Mouse (Mus musculus): ENCODE measurements at regions not wholly inside any gene's neighbourhood (a gene's known extent, or its start where the extent isn't known, plus 50 kb on each side); places are given as distances from the start of the nearest gene placed in this dataset.

- H3K27ac ChIP-seq (ENCODE audit: low read depth, low read length), result no peak overlapping the region
- H3K27me3 ChIP-seq (ENCODE audit: control insufficient read depth, insufficient read depth, low read length), result no peaks in the 10 kb centered on the region
- WGBS, result 55% methylated on average over 6 of the region's 6 CpGs
- no peaks in the 10 kb centered on the region for H3K36me3 ChIP-seq (ENCODE audit: control insufficient read depth, insufficient read depth, low read length)
- no peak overlapping the region for H3K4me3 ChIP-seq (ENCODE audit: low read depth, low read length)
- no peaks in the 10 kb centered on the region for H3K9me3 ChIP-seq (ENCODE audit: control insufficient read depth, low read length)
- no peak for ATAC-seq (ENCODE audit: low read depth)
- no peaks in the 10 kb centered on the region for H3K4me1 ChIP-seq (ENCODE audit: control insufficient read depth, insufficient read depth, low read length)
- no peak overlapping the region for H3K9ac ChIP-seq (replicated peaks; ENCODE audit: low read depth, low read length)
- H3K4me2 ChIP-seq (ENCODE audit: low read depth, low read length), result no peak overlapping the region
These were observed 117.4 kb upstream of the Etl4 start for GRCm38 (mm10) chr2:19792177-19792576.

- ATAC-seq (ENCODE audit: low read depth), result 0 out of 2 replicates have a peak, but pooled peaks have one; percentile 44
These were observed 112.8 kb upstream of the Etl4 start for GRCm38 (mm10) chr2:19796790-19797189.

More at GRCm38 (mm10) chr2:19796790-19797189, 112.8 kb upstream of the Etl4 start:
- no peaks in the 10 kb centered on the region for H3K36me3 ChIP-seq (ENCODE audit: control insufficient read depth, insufficient read depth, low read length)
- no peak overlapping the region for H3K27ac ChIP-seq (ENCODE audit: low read depth, low read length)
- no peaks in the 10 kb centered on the region for H3K9me3 ChIP-seq (ENCODE audit: control insufficient read depth, low read length)
- H3K4me1 ChIP-seq (ENCODE audit: control insufficient read depth, insufficient read depth, low read length), result no peaks in the 10 kb centered on the region
- H3K4me2 ChIP-seq (ENCODE audit: low read depth, low read length), result no peak overlapping the region
- 44% methylated on average over 2 of the region's 2 CpGs for WGBS
- H3K27me3 ChIP-seq (ENCODE audit: control insufficient read depth, insufficient read depth, low read length), result no peaks in the 10 kb centered on the region
- no peak overlapping the region for H3K9ac ChIP-seq (replicated peaks; ENCODE audit: low read depth, low read length)
- no peak overlapping the region for H3K4me3 ChIP-seq (ENCODE audit: low read depth, low read length)
